Mouse (Mus musculus): ENCODE data around the gene 9130019O22Rik. TPM values are rescaled to one million over a fixed set of nuclear protein-coding genes. Genes with fewer than 3 reads are reported as not detected.
A peak's percentile ranks its signal among the peaks of the same experiment; 100 is the strongest.
"Not testable (repeated sequence)": the region's sequence is repeated elsewhere in the genome, so short reads cannot be mapped to it uniquely, and the experiment has no call there.

The 9130019O22Rik gene
- polyA plus RNA-seq, 1 experiment from 2014 or later, result 2.4 TPM

GRCm38 (mm10) chr7:127364166-127364565, 22.8 kb downstream of the 9130019O22Rik start:
- Histone ChIP-seq H3K4me1 (replicated peaks; ENCODE audit: control insufficient read depth, insufficient read depth, low read length) (no peaks in the 10 kb centered on the region), H3K27me3 (replicated peaks; ENCODE audit: control insufficient read depth, insufficient read depth, low read length) (no peaks in the 10 kb centered on the region), H3K9me3 (ENCODE audit: control insufficient read depth, low read length) (no peaks in the 10 kb centered on the region), H3K9ac (ENCODE audit: low read depth, low read length) (no peak overlapping the region), H3K4me3 (ENCODE audit: low read depth, low read length) (no peak overlapping the region), H3K36me3 (ENCODE audit: control insufficient read depth, insufficient read depth, low read length) (no peaks in the 10 kb centered on the region), H3K27ac (ENCODE audit: low read depth, low read length) (no peak overlapping the region), H3K4me2 (peak overlapping the region; percentile 73; the same call in 1 of the 2 replicates)
- WGBS, result 62% methylated on average over 4 of the region's 4 CpGs
- ATAC-seq (replicated peaks; ENCODE audit: low FRiP score) (no peak), DNase-seq (ENCODE audit: low spot score) (no peak)

GRCm38 (mm10) chr7:127363475-127363921, 23.5 kb downstream of the 9130019O22Rik start:
- Histone ChIP-seq H3K27me3 (replicated peaks; ENCODE audit: control insufficient read depth, insufficient read depth, low read length) (no peaks in the 10 kb centered on the region), H3K4me1 (replicated peaks; ENCODE audit: control insufficient read depth, insufficient read depth, low read length) (no peaks in the 10 kb centered on the region), H3K36me3 (ENCODE audit: control insufficient read depth, insufficient read depth, low read length) (no peaks in the 10 kb centered on the region), H3K27ac (ENCODE audit: low read depth, low read length) (no peak overlapping the region), H3K9ac (ENCODE audit: low read depth, low read length) (peak overlapping the region; percentile 51), H3K4me3 (ENCODE audit: low read depth, low read length) (peak overlapping the region; percentile 42), H3K9me3 (ENCODE audit: control insufficient read depth, low read length) (no peaks in the 10 kb centered on the region), H3K4me2 (peak overlapping the region; percentile 73)
- 6% methylated on average over 24 of the region's 24 CpGs for WGBS
- no peak for ATAC-seq (replicated peaks; ENCODE audit: low FRiP score)
- peak; percentile 63 for DNase-seq (ENCODE audit: low spot score)

- not testable (repeated sequence) for H3K27ac ChIP-seq (ENCODE audit: low read depth, low read length); H3K27me3 ChIP-seq (replicated peaks; ENCODE audit: control insufficient read depth, insufficient read depth, low read length); DNase-seq (ENCODE audit: low spot score)
These were observed 24.5 kb downstream of the 9130019O22Rik start for GRCm38 (mm10) chr7:127362418-127362817.

GRCm38 (mm10) chr7:127361449-127361848, 25.5 kb downstream of the 9130019O22Rik start:
- ATAC-seq (replicated peaks; ENCODE audit: low FRiP score), result no peak
- WGBS, result 51% methylated on average over 13 of the region's 13 CpGs
- no peaks in the 10 kb centered on the region for H3K9me3 ChIP-seq (ENCODE audit: control insufficient read depth, low read length)
- no peaks in the 10 kb centered on the region for H3K36me3 ChIP-seq (ENCODE audit: control insufficient read depth, insufficient read depth, low read length)
- no peaks in the 10 kb centered on the region for H3K27me3 ChIP-seq (replicated peaks; ENCODE audit: control insufficient read depth, insufficient read depth, low read length)
- H3K4me2 ChIP-seq, result no peak overlapping the region
- no peak overlapping the region for H3K4me3 ChIP-seq (ENCODE audit: low read depth, low read length)
- H3K27ac ChIP-seq (ENCODE audit: low read depth, low read length), result no peak overlapping the region
- no peak for DNase-seq (ENCODE audit: low spot score)
- no peak overlapping the region for H3K9ac ChIP-seq (ENCODE audit: low read depth, low read length)
- no peaks in the 10 kb centered on the region for H3K4me1 ChIP-seq (replicated peaks; ENCODE audit: control insufficient read depth, insufficient read depth, low read length)

More at GRCm38 (mm10) chr7:127362418-127362817, 24.5 kb downstream of the 9130019O22Rik start:
- not testable (repeated sequence) for H3K4me1 ChIP-seq (replicated peaks; ENCODE audit: control insufficient read depth, insufficient read depth, low read length); H3K36me3 ChIP-seq (ENCODE audit: control insufficient read depth, insufficient read depth, low read length); H3K9ac ChIP-seq (ENCODE audit: low read depth, low read length); H3K9me3 ChIP-seq (ENCODE audit: control insufficient read depth, low read length); ATAC-seq (replicated peaks; ENCODE audit: low FRiP score)
- H3K4me3 ChIP-seq (ENCODE audit: low read depth, low read length), result peak overlapping the region; percentile 26; the same call in 1 of the 2 replicates
- 23% methylated on average over 13 of the region's 13 CpGs for WGBS
- H3K4me2 ChIP-seq, result peak overlapping the region; percentile 36; the same call in 1 of the 2 replicates

GRCm38 (mm10) chr7:127360265-127360664, 26.7 kb downstream of the 9130019O22Rik start:
- 65% methylated on average over 4 of the region's 4 CpGs for WGBS
- no peaks in the 10 kb centered on the region for H3K9me3 ChIP-seq (ENCODE audit: control insufficient read depth, low read length)
- H3K4me1 ChIP-seq (replicated peaks; ENCODE audit: control insufficient read depth, insufficient read depth, low read length), result no peaks in the 10 kb centered on the region
- no peak for ATAC-seq (replicated peaks; ENCODE audit: low FRiP score)
- 0 out of 2 replicates have a peak overlapping the region, but pooled peaks have one; percentile 11 for H3K9ac ChIP-seq (ENCODE audit: low read depth, low read length)
- DNase-seq (ENCODE audit: low spot score), result no peak
- no peaks in the 10 kb centered on the region for H3K36me3 ChIP-seq (ENCODE audit: control insufficient read depth, insufficient read depth, low read length)
- no peak overlapping the region for H3K4me3 ChIP-seq (ENCODE audit: low read depth, low read length)
- no peaks in the 10 kb centered on the region for H3K27me3 ChIP-seq (replicated peaks; ENCODE audit: control insufficient read depth, insufficient read depth, low read length)
- H3K4me2 ChIP-seq, result no peak overlapping the region
- no peak overlapping the region for H3K27ac ChIP-seq (ENCODE audit: low read depth, low read length)

GRCm38 (mm10) chr7:127358472-127358871, 28.5 kb downstream of the 9130019O22Rik start:
- H3K27me3 ChIP-seq (replicated peaks; ENCODE audit: control insufficient read depth, insufficient read depth, low read length), result no peaks in the 10 kb centered on the region
- no peak overlapping the region for H3K4me2 ChIP-seq
- no peaks in the 10 kb centered on the region for H3K9me3 ChIP-seq (ENCODE audit: control insufficient read depth, low read length)
- ATAC-seq (replicated peaks; ENCODE audit: low FRiP score), result no peak
- no peak overlapping the region for H3K9ac ChIP-seq (ENCODE audit: low read depth, low read length)
- no peak overlapping the region for H3K27ac ChIP-seq (ENCODE audit: low read depth, low read length)
- WGBS, result 59% methylated on average over 4 of the region's 4 CpGs
- H3K4me1 ChIP-seq (replicated peaks; ENCODE audit: control insufficient read depth, insufficient read depth, low read length), result no peaks in the 10 kb centered on the region
- no peak overlapping the region for H3K4me3 ChIP-seq (ENCODE audit: low read depth, low read length)
- no peak for DNase-seq (ENCODE audit: low spot score)
- H3K36me3 ChIP-seq (ENCODE audit: control insufficient read depth, insufficient read depth, low read length), result no peaks in the 10 kb centered on the region

- ATAC-seq (replicated peaks; ENCODE audit: low FRiP score), result no peak
- Histone ChIP-seq H3K4me1 (replicated peaks; ENCODE audit: control insufficient read depth, insufficient read depth, low read length) (no peaks in the 10 kb centered on the region), H3K4me3 (ENCODE audit: low read depth, low read length) (no peak overlapping the region), H3K27me3 (replicated peaks; ENCODE audit: control insufficient read depth, insufficient read depth, low read length) (no peaks in the 10 kb centered on the region), H3K27ac (ENCODE audit: low read depth, low read length) (no peak overlapping the region), H3K9ac (ENCODE audit: low read depth, low read length) (no peak overlapping the region), H3K4me2 (no peak overlapping the region), H3K36me3 (ENCODE audit: control insufficient read depth, insufficient read depth, low read length) (no peaks in the 10 kb centered on the region), H3K9me3 (ENCODE audit: control insufficient read depth, low read length) (no peaks in the 10 kb centered on the region)
- no peak for DNase-seq (ENCODE audit: low spot score)
- WGBS, result 67% methylated on average over 2 of the region's 2 CpGs
These were observed 29.1 kb downstream of the 9130019O22Rik start for GRCm38 (mm10) chr7:127357871-127358270.

- H3K4me3 ChIP-seq (ENCODE audit: low read depth, low read length), result no peak overlapping the region
- 62% methylated on average over 3 of the region's 3 CpGs for WGBS
- H3K4me2 ChIP-seq, result no peak overlapping the region
- H3K27ac ChIP-seq (ENCODE audit: low read depth, low read length), result no peak overlapping the region
- H3K4me1 ChIP-seq (replicated peaks; ENCODE audit: control insufficient read depth, insufficient read depth, low read length), result no peaks in the 10 kb centered on the region
- ATAC-seq (replicated peaks; ENCODE audit: low FRiP score) (no peak), DNase-seq (ENCODE audit: low spot score) (no peak)
- no peaks in the 10 kb centered on the region for H3K36me3 ChIP-seq (ENCODE audit: control insufficient read depth, insufficient read depth, low read length)
- H3K27me3 ChIP-seq (replicated peaks; ENCODE audit: control insufficient read depth, insufficient read depth, low read length), result no peaks in the 10 kb centered on the region
- H3K9me3 ChIP-seq (ENCODE audit: control insufficient read depth, low read length), result no peaks in the 10 kb centered on the region
- H3K9ac ChIP-seq (ENCODE audit: low read depth, low read length), result no peak overlapping the region
These were observed 31.2 kb downstream of the 9130019O22Rik start for GRCm38 (mm10) chr7:127355796-127356195.

GRCm38 (mm10) chr7:127351230-127352004, 35.5 kb downstream of the 9130019O22Rik start:
- no peak overlapping the region for H3K9ac ChIP-seq (ENCODE audit: low read depth, low read length)
- no peak overlapping the region for H3K4me3 ChIP-seq (ENCODE audit: low read depth, low read length)
- no peaks in the 10 kb centered on the region for H3K27me3 ChIP-seq (replicated peaks; ENCODE audit: control insufficient read depth, insufficient read depth, low read length)
- 76% methylated on average over 5 of the region's 5 CpGs for WGBS
- ATAC-seq (replicated peaks; ENCODE audit: low FRiP score) (no peak), DNase-seq (ENCODE audit: low spot score) (no peak)
- H3K9me3 ChIP-seq (ENCODE audit: control insufficient read depth, low read length), result no peaks in the 10 kb centered on the region
- H3K27ac ChIP-seq (ENCODE audit: low read depth, low read length), result no peak overlapping the region
- peaks cover 6% of the 10 kb centered on the region for H3K4me1 ChIP-seq (replicated peaks; ENCODE audit: control insufficient read depth, insufficient read depth, low read length)
- no peaks in the 10 kb centered on the region for H3K36me3 ChIP-seq (ENCODE audit: control insufficient read depth, insufficient read depth, low read length)
- no peak overlapping the region for H3K4me2 ChIP-seq
